Mouse (Mus musculus): ENCODE measurements at regions not wholly inside any gene's neighbourhood (a gene's known extent, or its start where the extent isn't known, plus 50 kb on each side); places are given as distances from the start of the nearest gene placed in this dataset.

DNA sequence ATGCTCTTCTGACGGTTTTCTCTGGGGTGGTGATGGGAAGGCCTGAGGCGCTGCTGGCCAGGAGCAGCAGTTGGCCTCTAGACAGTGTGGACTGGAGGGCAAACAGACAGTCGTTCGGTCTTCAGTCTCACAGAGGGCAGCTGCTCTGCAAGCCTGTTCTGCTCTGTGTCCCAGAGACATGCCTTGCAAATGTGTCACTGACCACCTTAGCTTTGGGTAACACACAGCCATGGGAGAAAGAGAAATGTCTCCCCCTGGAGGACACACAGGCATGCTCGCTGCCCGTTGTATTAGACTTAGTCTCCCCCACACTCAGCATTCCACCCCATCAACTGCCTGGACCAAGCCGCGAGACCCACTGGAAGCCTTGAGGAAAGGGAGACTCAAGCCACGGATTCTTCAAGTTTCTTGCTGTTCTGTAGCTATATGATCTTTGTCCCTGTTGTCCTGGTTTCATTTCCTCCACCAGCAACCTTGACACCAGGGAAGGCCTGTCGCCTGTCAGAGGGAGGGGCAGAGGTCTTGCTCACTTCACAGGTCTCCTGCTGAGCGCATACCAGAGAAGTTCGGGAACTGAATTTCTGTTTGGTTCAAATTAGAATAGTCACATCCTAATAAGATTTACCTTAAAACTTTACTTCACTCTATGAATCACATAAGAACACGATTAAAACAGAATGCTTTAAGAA lies 310.8 kb downstream of the Setd4 start:
- Histone ChIP-seq H3K4me1 (replicated peaks; ENCODE audit: control insufficient read depth, insufficient read depth, low read length) (peaks cover 5% of the 10 kb centered on the region; the same call in 1 of the 2 replicates), H3K36me3 (ENCODE audit: control insufficient read depth, insufficient read depth, low read length) (no peaks in the 10 kb centered on the region), H3K27ac (ENCODE audit: low read depth) (0 out of 2 replicates have a peak overlapping the region, but pooled peaks have one; percentile 0), H3K9ac (ENCODE audit: low read length) (no peak overlapping the region), H3K4me3 (ENCODE audit: low read depth, low read length) (no peak overlapping the region), H3K4me2 (ENCODE audit: low read length) (no peak overlapping the region), H3K9me3 (ENCODE audit: control insufficient read depth, low read length) (no peaks in the 10 kb centered on the region), H3K27me3 (replicated peaks; ENCODE audit: control insufficient read depth, insufficient read depth, low read length) (no peaks in the 10 kb centered on the region)
- peak; percentile 76 for ATAC-seq (replicated peaks; ENCODE audit: low FRiP score, low TSS enrichment, low read depth)
- WGBS = 24% methylated on average over 13 of the region's 13 CpGs
- peak; percentile 75 for DNase-seq (ENCODE audit: low spot score)

DNA sequence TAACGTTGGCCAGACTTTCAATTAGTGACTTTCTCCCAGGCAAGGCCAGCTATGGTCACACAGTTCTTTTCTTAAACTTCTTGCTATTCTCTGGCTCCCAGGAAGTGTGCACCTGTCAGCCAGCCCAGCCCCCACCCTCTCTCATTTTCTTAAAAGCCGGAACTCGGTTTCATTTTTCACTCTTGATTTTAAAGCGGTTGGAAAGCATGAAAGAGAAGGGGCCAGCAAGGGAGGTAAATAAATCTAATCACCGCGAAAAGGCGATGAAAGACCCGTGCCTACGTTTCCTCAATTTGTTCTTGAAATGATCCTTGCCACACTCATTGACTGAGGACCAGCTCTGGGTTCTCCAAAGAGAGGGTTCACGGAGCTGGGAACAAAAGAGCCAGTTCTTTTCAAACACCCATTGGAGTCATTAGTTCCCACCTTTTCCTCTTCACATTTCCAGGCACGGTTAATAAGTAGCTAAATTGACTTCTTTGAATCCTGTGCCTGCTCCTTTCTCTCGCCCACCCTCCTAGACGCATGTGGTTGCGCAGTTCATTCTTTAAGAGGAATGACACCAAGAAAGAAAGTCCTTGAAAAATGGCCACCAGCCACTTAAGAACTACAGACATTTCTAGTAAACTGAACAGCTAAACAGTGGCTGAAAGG lies 311.6 kb downstream of the Setd4 start:
- Histone ChIP-seq H3K4me3 (ENCODE audit: low read depth, low read length) (no peak overlapping the region), H3K9ac (ENCODE audit: low read length) (no peak overlapping the region), H3K4me2 (ENCODE audit: low read length) (peak overlapping the region; percentile 25), H3K27ac (ENCODE audit: low read depth) (0 out of 2 replicates have a peak overlapping the region, but pooled peaks have one; percentile 0), H3K4me1 (replicated peaks; ENCODE audit: control insufficient read depth, insufficient read depth, low read length) (peaks cover 5% of the 10 kb centered on the region; the same call in 1 of the 2 replicates), H3K9me3 (ENCODE audit: control insufficient read depth, low read length) (no peaks in the 10 kb centered on the region), H3K36me3 (ENCODE audit: control insufficient read depth, insufficient read depth, low read length) (no peaks in the 10 kb centered on the region), H3K27me3 (replicated peaks; ENCODE audit: control insufficient read depth, insufficient read depth, low read length) (no peaks in the 10 kb centered on the region)
- WGBS = 39% methylated on average over 14 of the region's 14 CpGs
- ATAC-seq (replicated peaks; ENCODE audit: low FRiP score, low TSS enrichment, low read depth) = peak; percentile 19; the same call in 1 of the 2 replicates
- DNase-seq (ENCODE audit: low spot score) = peak; percentile 58

DNA sequence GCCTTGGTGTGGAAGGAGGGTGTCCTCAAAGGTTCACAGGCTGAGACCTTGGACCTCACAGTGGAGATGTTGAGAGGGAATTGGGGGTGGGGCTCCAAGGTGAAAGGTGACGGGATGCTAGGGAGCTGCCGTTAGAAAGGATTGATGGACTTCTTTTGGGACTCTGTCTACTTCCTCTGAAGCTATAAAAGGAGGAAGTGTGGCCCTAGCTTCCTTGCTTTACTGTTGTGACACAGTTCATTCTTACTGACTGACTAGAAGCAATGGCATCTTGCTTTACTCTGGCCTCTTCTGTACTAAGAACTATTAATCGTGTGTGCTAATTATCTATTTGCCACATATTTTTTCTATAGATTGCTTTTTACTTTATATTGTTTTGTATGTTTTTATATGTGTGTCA lies 315.8 kb downstream of the Setd4 start:
- WGBS = 58% methylated on average over 3 of the region's 3 CpGs
- Histone ChIP-seq H3K9me3 (ENCODE audit: control insufficient read depth, low read length) (0 out of 2 replicates have a peak, but pooled peaks cover 3% of the 10 kb centered on the region), H3K27ac (ENCODE audit: low read depth) (no peak overlapping the region), H3K4me1 (replicated peaks; ENCODE audit: control insufficient read depth, insufficient read depth, low read length) (peaks cover 5% of the 10 kb centered on the region; the same call in 1 of the 2 replicates), H3K4me2 (ENCODE audit: low read length) (no peak overlapping the region), H3K4me3 (ENCODE audit: low read depth, low read length) (no peak overlapping the region), H3K27me3 (replicated peaks; ENCODE audit: control insufficient read depth, insufficient read depth, low read length) (no peaks in the 10 kb centered on the region), H3K9ac (ENCODE audit: low read length) (no peak overlapping the region), H3K36me3 (ENCODE audit: control insufficient read depth, insufficient read depth, low read length) (no peaks in the 10 kb centered on the region)
- ATAC-seq (replicated peaks; ENCODE audit: low FRiP score, low TSS enrichment, low read depth) (no peak), DNase-seq (ENCODE audit: low spot score) (no peak)

DNA sequence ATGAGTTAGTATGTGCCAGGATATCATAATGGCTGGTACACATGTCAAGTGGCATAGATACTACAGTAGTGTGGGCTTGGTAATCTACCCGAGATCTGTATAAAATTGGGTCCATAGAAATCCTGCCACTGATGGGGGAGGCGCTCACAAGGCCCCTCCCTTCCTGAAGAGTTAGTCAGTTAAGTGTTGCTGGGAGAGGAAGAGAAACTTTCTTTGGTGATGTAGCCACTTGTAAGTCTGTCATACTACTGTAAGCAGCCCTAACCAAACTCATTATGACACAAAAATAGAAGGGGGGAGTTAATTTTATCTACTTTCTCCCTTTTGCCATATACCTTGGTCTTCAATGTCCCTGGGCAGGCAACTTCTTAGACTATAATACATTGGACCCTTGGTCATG lies 316.3 kb downstream of the Setd4 start:
- H3K4me3 ChIP-seq (ENCODE audit: low read depth, low read length) = no peak overlapping the region
- H3K27me3 ChIP-seq (replicated peaks; ENCODE audit: control insufficient read depth, insufficient read depth, low read length) = no peaks in the 10 kb centered on the region
- H3K4me2 ChIP-seq (ENCODE audit: low read length) = no peak overlapping the region
- H3K36me3 ChIP-seq (ENCODE audit: control insufficient read depth, insufficient read depth, low read length) = no peaks in the 10 kb centered on the region
- 82% methylated on average over 2 of the region's 2 CpGs for WGBS
- 0 out of 2 replicates have a peak, but pooled peaks cover 3% of the 10 kb centered on the region for H3K9me3 ChIP-seq (ENCODE audit: control insufficient read depth, low read length)
- no peak overlapping the region for H3K27ac ChIP-seq (ENCODE audit: low read depth)
- peaks cover 5% of the 10 kb centered on the region; the same call in 1 of the 2 replicates for H3K4me1 ChIP-seq (replicated peaks; ENCODE audit: control insufficient read depth, insufficient read depth, low read length)
- DNase-seq (ENCODE audit: low spot score) (no peak), ATAC-seq (replicated peaks; ENCODE audit: low FRiP score, low TSS enrichment, low read depth) (no peak)
- no peak overlapping the region for H3K9ac ChIP-seq (ENCODE audit: low read length)

DNA sequence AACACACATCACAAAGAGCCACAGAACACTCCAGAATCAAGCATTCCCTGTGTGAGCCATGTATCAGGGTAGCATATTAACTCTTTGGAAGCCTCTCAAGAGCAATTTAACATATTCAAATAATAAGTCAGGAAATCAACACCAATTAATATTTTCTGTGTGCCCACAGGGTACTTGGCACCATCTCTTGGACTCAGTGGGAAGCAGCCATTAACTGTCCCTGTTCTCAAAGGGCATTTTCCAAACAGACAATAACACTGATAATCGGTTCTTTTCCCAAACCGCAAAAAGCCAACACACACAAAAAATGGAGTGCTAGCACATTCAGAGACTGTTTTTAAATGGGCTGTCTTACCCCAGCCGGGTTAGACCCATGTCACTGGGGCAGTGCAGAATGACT lies 317.0 kb downstream of the Setd4 start:
- no peak for ATAC-seq (replicated peaks; ENCODE audit: low FRiP score, low TSS enrichment, low read depth)
- Histone ChIP-seq H3K4me2 (ENCODE audit: low read length) (no peak overlapping the region), H3K9ac (ENCODE audit: low read length) (no peak overlapping the region), H3K27me3 (replicated peaks; ENCODE audit: control insufficient read depth, insufficient read depth, low read length) (no peaks in the 10 kb centered on the region), H3K4me3 (ENCODE audit: low read depth, low read length) (no peak overlapping the region), H3K9me3 (ENCODE audit: control insufficient read depth, low read length) (0 out of 2 replicates have a peak, but pooled peaks cover 3% of the 10 kb centered on the region), H3K27ac (ENCODE audit: low read depth) (no peak overlapping the region), H3K36me3 (ENCODE audit: control insufficient read depth, insufficient read depth, low read length) (no peaks in the 10 kb centered on the region), H3K4me1 (replicated peaks; ENCODE audit: control insufficient read depth, insufficient read depth, low read length) (peaks cover under 1% of the 10 kb centered on the region; the same call in 1 of the 2 replicates)
- 88% methylated on average over 3 of the region's 3 CpGs for WGBS
- no peak for DNase-seq (ENCODE audit: low spot score)

DNA sequence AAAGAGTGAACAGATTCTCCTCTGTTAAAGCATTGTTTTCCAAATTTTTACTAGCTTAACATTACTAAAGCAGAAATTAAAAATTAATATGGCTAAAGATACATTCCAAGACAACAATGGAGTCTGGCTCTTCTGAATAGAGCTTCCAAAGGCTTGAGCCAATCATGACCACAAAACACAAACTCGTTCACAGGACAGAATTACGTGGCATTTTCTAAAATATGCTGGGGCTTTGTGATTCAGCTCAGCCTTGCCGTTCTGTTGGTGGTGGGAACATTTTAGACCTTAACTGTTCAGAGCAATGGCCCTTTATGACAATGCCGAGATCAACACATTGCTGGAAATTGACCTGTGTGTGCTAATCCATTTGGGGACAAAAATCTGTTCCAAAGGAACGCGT lies 318.7 kb downstream of the Setd4 start:
- no peak overlapping the region for H3K9ac ChIP-seq (ENCODE audit: low read length)
- no peak overlapping the region for H3K4me2 ChIP-seq (ENCODE audit: low read length)
- H3K4me1 ChIP-seq (replicated peaks; ENCODE audit: control insufficient read depth, insufficient read depth, low read length) = no peaks in the 10 kb centered on the region
- H3K9me3 ChIP-seq (ENCODE audit: control insufficient read depth, low read length) = 0 out of 2 replicates have a peak, but pooled peaks cover 3% of the 10 kb centered on the region
- H3K4me3 ChIP-seq (ENCODE audit: low read depth, low read length) = no peak overlapping the region
- no peaks in the 10 kb centered on the region for H3K27me3 ChIP-seq (replicated peaks; ENCODE audit: control insufficient read depth, insufficient read depth, low read length)
- 96% methylated on average over 6 of the region's 6 CpGs for WGBS
- no peaks in the 10 kb centered on the region for H3K36me3 ChIP-seq (ENCODE audit: control insufficient read depth, insufficient read depth, low read length)
- ATAC-seq (replicated peaks; ENCODE audit: low FRiP score, low TSS enrichment, low read depth) (no peak), DNase-seq (ENCODE audit: low spot score) (no peak)
- H3K27ac ChIP-seq (ENCODE audit: low read depth) = no peak overlapping the region

DNA sequence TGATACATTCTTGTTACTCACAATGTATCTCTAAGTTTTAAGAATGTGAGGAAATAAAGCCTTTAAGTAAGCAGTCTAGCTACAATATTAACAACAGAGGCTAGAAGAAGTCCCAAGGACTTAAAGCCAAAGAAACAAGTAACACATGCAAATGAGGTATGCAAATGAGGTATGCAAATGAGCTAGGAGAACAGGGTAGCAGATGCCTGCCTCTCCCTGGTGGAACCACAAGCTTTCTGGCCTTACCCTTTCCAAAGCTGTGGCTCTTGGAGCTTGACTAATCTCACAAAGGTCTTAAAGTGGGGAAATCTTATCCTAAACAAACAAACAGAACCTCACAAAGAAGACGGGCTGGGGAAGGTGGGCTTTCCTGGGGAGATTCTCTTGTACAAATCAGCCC lies 322.1 kb downstream of the Setd4 start:
- ATAC-seq (replicated peaks; ENCODE audit: low FRiP score, low TSS enrichment, low read depth) (no peak), DNase-seq (ENCODE audit: low spot score) (no peak)
- H3K36me3 ChIP-seq (ENCODE audit: control insufficient read depth, insufficient read depth, low read length) = no peaks in the 10 kb centered on the region
- 0 out of 2 replicates have a peak, but pooled peaks cover 3% of the 10 kb centered on the region for H3K9me3 ChIP-seq (ENCODE audit: control insufficient read depth, low read length)
- H3K9ac ChIP-seq (ENCODE audit: low read length) = no peak overlapping the region
- no peaks in the 10 kb centered on the region for H3K27me3 ChIP-seq (replicated peaks; ENCODE audit: control insufficient read depth, insufficient read depth, low read length)
- no peak overlapping the region for H3K4me2 ChIP-seq (ENCODE audit: low read length)
- no peaks in the 10 kb centered on the region for H3K4me1 ChIP-seq (replicated peaks; ENCODE audit: control insufficient read depth, insufficient read depth, low read length)
- 16% methylated on average over 1 of the region's 1 CpGs for WGBS
- H3K27ac ChIP-seq (ENCODE audit: low read depth) = no peak overlapping the region
- no peak overlapping the region for H3K4me3 ChIP-seq (ENCODE audit: low read depth, low read length)

DNA sequence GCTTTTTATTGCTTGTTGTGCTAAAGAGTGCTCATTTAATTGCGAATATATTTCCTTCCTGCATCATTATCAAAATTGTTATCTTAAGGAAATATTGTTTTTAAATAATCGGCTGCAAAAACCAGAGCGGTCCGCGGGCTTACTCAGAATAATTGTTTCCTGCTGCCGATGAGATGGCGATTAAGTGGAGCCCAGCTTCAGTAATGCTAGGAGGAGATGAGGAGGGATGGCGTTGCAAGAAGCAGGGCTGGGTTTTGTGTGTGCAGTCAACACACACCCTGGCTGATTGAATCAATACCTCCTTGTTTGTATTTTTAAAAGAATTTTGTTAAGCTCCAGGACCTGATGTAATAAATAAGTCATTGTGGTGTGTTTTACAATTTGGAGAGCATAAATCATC lies 331.2 kb downstream of the Setd4 start:
- Histone ChIP-seq H3K9me3 (ENCODE audit: control insufficient read depth, low read length) (no peaks in the 10 kb centered on the region), H3K4me2 (ENCODE audit: low read length) (no peak overlapping the region), H3K4me1 (replicated peaks; ENCODE audit: control insufficient read depth, insufficient read depth, low read length) (no peaks in the 10 kb centered on the region), H3K9ac (ENCODE audit: low read length) (no peak overlapping the region), H3K4me3 (ENCODE audit: low read depth, low read length) (no peak overlapping the region), H3K27me3 (replicated peaks; ENCODE audit: control insufficient read depth, insufficient read depth, low read length) (no peaks in the 10 kb centered on the region), H3K27ac (ENCODE audit: low read depth) (no peak overlapping the region), H3K36me3 (ENCODE audit: control insufficient read depth, insufficient read depth, low read length) (no peaks in the 10 kb centered on the region)
- WGBS = 39% methylated on average over 8 of the region's 8 CpGs
- DNase-seq (ENCODE audit: low spot score) (peak; percentile 42), ATAC-seq (replicated peaks; ENCODE audit: low FRiP score, low TSS enrichment, low read depth) (no peak)

Measured in intestine, embryonic 14.5 days (tissue).